Mouse (Mus musculus) stomach, postnatal 0 days (tissue): ENCODE measurements around the gene Ctdspl.

ENCODE experiments used
- CTCF ChIP-seq: IDR thresholded peaks from 2 replicates; pipeline ENCODE4 v1.5.1; 2016; ENCODE audit warnings: antibody characterized with exemption, low read depth, mild to moderate bottlenecking, moderate library complexity
- EP300 ChIP-seq: optimal IDR thresholded peaks from 2 replicates; pipeline ENCODE3; 2016; ENCODE audit warnings: antibody characterized with exemption

DNA sequence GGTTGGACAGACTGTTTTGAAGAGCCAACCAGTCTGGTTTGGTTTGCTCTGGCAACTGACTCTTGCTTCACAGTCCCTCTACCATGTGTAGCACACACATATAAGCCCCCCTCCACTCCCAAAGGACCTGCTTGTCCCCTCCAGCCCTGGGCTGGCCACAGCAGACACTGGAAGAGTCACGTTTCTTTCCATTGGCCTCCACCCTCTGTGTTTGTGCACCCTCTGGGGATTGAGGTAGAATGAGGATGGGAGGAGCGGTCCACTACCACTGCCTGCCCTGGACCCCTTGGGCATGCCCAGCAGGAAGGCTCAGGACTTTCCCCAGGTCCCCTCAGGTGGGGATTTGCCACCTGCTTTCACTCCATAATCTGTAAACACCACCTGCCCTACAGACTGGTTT lies 1.8 kb downstream of the Ctdspl start:
- TF ChIP-seq CTCF (no peak), EP300 (no peak)
